Mouse (Mus musculus) erythroblast, embryonic 14.5 days (primary cell): ENCODE data around the gene Mief2.

Source experiments
- GATA1 ChIP-seq: IDR thresholded peaks from 2 replicates; pipeline ENCODE4 v1.6.1; 2012; ENCODE audit warnings: low read length, inconsistent platforms, mixed read lengths
- TAL1 ChIP-seq: IDR thresholded peaks from 3 replicates; pipeline ENCODE4 v1.6.1; 2012; ENCODE audit warnings: low read length, inconsistent platforms, mixed read lengths

GRCm38 (mm10) chr11:60735191-60735590, 7.0 kb downstream of the Mief2 start:
- TF ChIP-seq GATA1, result no peak
- TF ChIP-seq TAL1, result no peak
